Mouse (Mus musculus): ENCODE data around the gene Ttc7b.

GRCm38 (mm10) chr12:100315119-100315885 lies 205.3 kb downstream of the Ttc7b start:
- TF ChIP-seq CTCF (IDR thresholded peaks at IDR 0.05; ENCODE audit: low read depth, low read length): no peak
- no peak for TF ChIP-seq TAL1 (conservative IDR thresholded peaks at IDR 0.05; ENCODE audit: low read depth, low read length)
- no peak for TF ChIP-seq GATA1 (IDR thresholded peaks at IDR 0.05; ENCODE audit: borderline replicate concordance, low read length)
- TF ChIP-seq POLR2AphosphoS5 (IDR thresholded peaks at IDR 0.05; ENCODE audit: insufficient replicate concordance, low read depth, low read length): no peak
- no peak for TF ChIP-seq GATA2 (IDR thresholded peaks at IDR 0.05; ENCODE audit: borderline replicate concordance, low read depth, low read length)
